Mouse (Mus musculus): ENCODE data around the gene Mcrip2. TPM values are rescaled to one million over a fixed set of nuclear protein-coding genes. Genes with fewer than 3 reads are reported as not detected.

Gene Mcrip2
- polyA plus RNA-seq, 1 experiment from 2014 or later: 8.2 TPM

DNA sequence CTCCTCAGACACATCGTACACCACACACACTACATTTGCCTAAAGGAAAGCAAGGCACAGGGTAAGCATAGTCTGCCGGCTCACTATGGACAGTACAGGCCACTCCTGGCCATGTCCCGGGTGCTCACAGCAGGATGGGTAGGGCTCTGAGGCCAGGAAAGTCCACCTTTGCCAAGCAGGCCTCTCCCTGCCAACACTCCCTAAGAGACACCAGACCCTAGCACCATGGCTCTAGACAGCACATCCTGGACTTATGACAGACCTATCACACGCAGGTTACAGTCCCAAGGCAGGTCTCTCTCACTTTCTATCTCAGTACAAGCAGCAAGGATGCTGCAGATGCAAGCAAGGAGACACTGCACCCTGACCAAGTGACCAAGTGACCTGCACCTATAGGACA is 25.4 kb downstream of the Mcrip2 start:
- 94% methylated on average over 4 of the region's 4 CpGs for WGBS
- no peak for DNase-seq (ENCODE audit: low spot score)
- Histone ChIP-seq H3K27ac (ENCODE audit: low read depth, low read length) (no peak overlapping the region), H3K4me1 (ENCODE audit: control insufficient read depth, insufficient read depth, low read length) (peaks cover 10% of the 10 kb centered on the region), H3K27me3 (ENCODE audit: control insufficient read depth, insufficient read depth, low read length) (no peaks in the 10 kb centered on the region), H3K9me3 (ENCODE audit: control insufficient read depth, low read length) (no peaks in the 10 kb centered on the region), H3K9ac (ENCODE audit: low read length) (no peak overlapping the region; the same call in 1 of the 2 replicates), H3K4me3 (ENCODE audit: low read depth, low read length) (peak overlapping the region; percentile 93), H3K36me3 (ENCODE audit: control insufficient read depth, insufficient read depth, low read length) (peaks cover 23% of the 10 kb centered on the region), H3K4me2 (ENCODE audit: low read depth) (peak overlapping the region; percentile 89)
- no peak for ATAC-seq (ENCODE audit: insufficient read depth, low FRiP score, low TSS enrichment)

GRCm38 (mm10) chr17:25842509-25842908 is 26.1 kb downstream of the Mcrip2 start:
- 85% methylated on average over 3 of the region's 3 CpGs for WGBS
- Histone ChIP-seq H3K36me3 (ENCODE audit: control insufficient read depth, insufficient read depth, low read length) (peaks cover 23% of the 10 kb centered on the region), H3K27me3 (ENCODE audit: control insufficient read depth, insufficient read depth, low read length) (no peaks in the 10 kb centered on the region), H3K4me1 (ENCODE audit: control insufficient read depth, insufficient read depth, low read length) (peaks cover 16% of the 10 kb centered on the region), H3K4me2 (ENCODE audit: low read depth) (no peak overlapping the region), H3K27ac (ENCODE audit: low read depth, low read length) (no peak overlapping the region), H3K4me3 (ENCODE audit: low read depth, low read length) (no peak overlapping the region), H3K9ac (ENCODE audit: low read length) (no peak overlapping the region), H3K9me3 (ENCODE audit: control insufficient read depth, low read length) (no peaks in the 10 kb centered on the region)
- DNase-seq (ENCODE audit: low spot score): no peak
- ATAC-seq (ENCODE audit: insufficient read depth, low FRiP score, low TSS enrichment): no peak

DNA sequence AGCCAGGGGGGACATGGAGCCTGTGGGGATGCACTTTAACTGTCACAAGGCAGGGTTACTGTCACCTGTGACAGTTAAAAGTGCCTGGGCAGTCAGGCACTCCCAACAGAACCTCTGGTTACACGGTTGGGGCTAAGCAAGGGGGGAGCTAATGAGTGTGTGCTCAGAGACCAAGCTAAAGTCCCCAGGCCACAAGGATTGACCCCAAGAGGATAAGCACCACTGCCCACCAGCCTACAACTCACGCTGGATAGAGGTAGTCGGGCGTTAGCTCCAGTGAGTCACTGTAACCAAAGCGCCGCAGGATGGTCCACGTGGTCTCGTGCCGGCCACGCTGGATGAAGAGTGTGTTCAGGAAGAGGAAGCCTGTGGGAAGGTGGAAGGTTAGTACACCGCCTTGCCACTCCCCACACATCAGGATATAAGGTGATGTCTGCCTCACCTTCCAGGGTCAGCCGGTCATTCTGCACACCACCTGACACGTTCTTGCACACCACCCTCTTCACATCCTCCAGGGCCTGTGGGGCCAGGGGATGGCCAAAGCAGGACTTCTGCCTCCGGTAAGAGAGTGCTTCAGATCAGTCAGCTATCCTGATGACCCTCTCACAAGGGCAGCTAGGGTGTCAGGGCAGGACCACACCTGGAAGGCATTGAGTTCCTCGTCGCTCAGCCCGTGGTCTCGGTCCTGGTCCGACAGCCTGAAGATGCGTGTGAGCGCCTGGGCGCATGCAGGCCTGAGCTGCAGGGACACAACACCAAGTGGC is 27.3 kb downstream of the Mcrip2 start, which contains the start of gene Gm20683:
Gene Gm20683, minus strand, starts transcription at position 647 of the 764 bp plus-strand sequence.
- WGBS: 93% methylated on average over 22 of the region's 22 CpGs
- Histone ChIP-seq H3K27me3 (ENCODE audit: control insufficient read depth, insufficient read depth, low read length) (no peaks in the 10 kb centered on the region), H3K27ac (ENCODE audit: low read depth, low read length) (no peak within 1 kb of the TSS), H3K4me1 (ENCODE audit: control insufficient read depth, insufficient read depth, low read length) (peaks cover 28% of the 10 kb centered on the region), H3K9ac (ENCODE audit: low read length) (no peak within 1 kb of the TSS), H3K36me3 (ENCODE audit: control insufficient read depth, insufficient read depth, low read length) (peaks cover 23% of the 10 kb centered on the region), H3K4me2 (ENCODE audit: low read depth) (no peak within 1 kb of the TSS), H3K9me3 (ENCODE audit: control insufficient read depth, low read length) (no peaks in the 10 kb centered on the region), H3K4me3 (ENCODE audit: low read depth, low read length) (no peak within 1 kb of the TSS)
- no peak for DNase-seq (ENCODE audit: low spot score)
- no peak for ATAC-seq (ENCODE audit: insufficient read depth, low FRiP score, low TSS enrichment)

GRCm38 (mm10) chr17:25840519-25840918 is 28.0 kb downstream of the Mcrip2 start:
- 98% methylated on average over 6 of the region's 6 CpGs for WGBS
- Histone ChIP-seq H3K27ac (ENCODE audit: low read depth, low read length) (no peak overlapping the region), H3K27me3 (ENCODE audit: control insufficient read depth, insufficient read depth, low read length) (no peaks in the 10 kb centered on the region), H3K4me2 (ENCODE audit: low read depth) (no peak overlapping the region), H3K4me1 (ENCODE audit: control insufficient read depth, insufficient read depth, low read length) (peaks cover 30% of the 10 kb centered on the region), H3K36me3 (ENCODE audit: control insufficient read depth, insufficient read depth, low read length) (peaks cover 23% of the 10 kb centered on the region), H3K9me3 (ENCODE audit: control insufficient read depth, low read length) (no peaks in the 10 kb centered on the region), H3K9ac (ENCODE audit: low read length) (no peak overlapping the region), H3K4me3 (ENCODE audit: low read depth, low read length) (no peak overlapping the region)
- ATAC-seq (ENCODE audit: insufficient read depth, low FRiP score, low TSS enrichment) (no peak), DNase-seq (ENCODE audit: low spot score) (no peak)

GRCm38 (mm10) chr17:25839455-25840235 is 28.9 kb downstream of the Mcrip2 start:
- no peak for DNase-seq (ENCODE audit: low spot score)
- Histone ChIP-seq H3K4me2 (ENCODE audit: low read depth) (no peak overlapping the region), H3K9ac (ENCODE audit: low read length) (no peak overlapping the region), H3K9me3 (ENCODE audit: control insufficient read depth, low read length) (no peaks in the 10 kb centered on the region), H3K27ac (ENCODE audit: low read depth, low read length) (no peak overlapping the region), H3K27me3 (ENCODE audit: control insufficient read depth, insufficient read depth, low read length) (no peaks in the 10 kb centered on the region), H3K36me3 (ENCODE audit: control insufficient read depth, insufficient read depth, low read length) (peaks cover 27% of the 10 kb centered on the region), H3K4me3 (ENCODE audit: low read depth, low read length) (no peak overlapping the region), H3K4me1 (ENCODE audit: control insufficient read depth, insufficient read depth, low read length) (peaks cover 36% of the 10 kb centered on the region)
- ATAC-seq (ENCODE audit: insufficient read depth, low FRiP score, low TSS enrichment): no peak
- WGBS: 87% methylated on average over 14 of the region's 14 CpGs

DNA sequence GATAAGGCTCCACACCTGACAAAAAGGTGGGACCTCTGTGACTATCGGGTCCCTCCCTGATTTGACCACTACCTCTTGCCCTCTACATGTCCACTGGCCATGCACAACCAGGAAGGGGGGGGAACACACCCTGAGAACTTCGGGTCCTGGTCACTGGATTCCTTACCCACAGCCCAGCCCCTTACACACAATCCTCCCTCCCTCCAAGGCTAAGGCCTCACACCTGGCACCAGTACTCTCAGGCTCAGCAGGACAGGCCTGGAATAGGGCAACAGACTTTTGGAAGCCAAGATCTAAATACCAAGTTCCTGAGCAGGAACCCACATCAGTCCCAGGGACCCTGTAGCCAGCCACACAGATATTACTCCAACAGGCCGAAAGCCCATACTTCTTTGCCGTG is 29.7 kb downstream of the Mcrip2 start:
- DNase-seq (ENCODE audit: low spot score) (no peak), ATAC-seq (ENCODE audit: insufficient read depth, low FRiP score, low TSS enrichment) (no peak)
- Histone ChIP-seq H3K9ac (ENCODE audit: low read length) (no peak overlapping the region), H3K27me3 (ENCODE audit: control insufficient read depth, insufficient read depth, low read length) (no peaks in the 10 kb centered on the region), H3K4me3 (ENCODE audit: low read depth, low read length) (no peak overlapping the region), H3K27ac (ENCODE audit: low read depth, low read length) (no peak overlapping the region), H3K4me2 (ENCODE audit: low read depth) (no peak overlapping the region), H3K4me1 (ENCODE audit: control insufficient read depth, insufficient read depth, low read length) (peaks cover 44% of the 10 kb centered on the region), H3K9me3 (ENCODE audit: control insufficient read depth, low read length) (no peaks in the 10 kb centered on the region), H3K36me3 (ENCODE audit: control insufficient read depth, insufficient read depth, low read length) (peaks cover 27% of the 10 kb centered on the region)
- 86% methylated on average over 4 of the region's 4 CpGs for WGBS

DNA sequence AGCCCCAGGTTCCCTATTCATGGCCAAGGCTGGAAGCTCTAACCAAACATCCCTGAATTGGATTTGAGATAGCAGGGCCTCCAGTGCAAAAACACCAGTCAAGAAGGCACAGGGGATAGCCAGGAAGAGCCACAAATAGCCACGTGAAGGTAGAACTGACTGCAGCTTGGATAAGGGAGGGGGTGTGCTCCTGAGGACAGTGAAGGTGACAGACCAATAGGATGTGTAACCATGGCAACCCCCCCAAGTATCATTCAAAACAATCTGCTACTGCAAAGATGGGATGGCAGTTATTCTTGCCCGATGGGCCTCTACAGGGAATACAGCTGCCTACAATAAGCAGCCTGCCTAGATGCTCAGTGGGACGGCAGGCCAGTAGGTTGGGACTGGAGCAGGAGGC is 31.0 kb downstream of the Mcrip2 start:
- peak overlapping the region; percentile 67 for H3K27ac ChIP-seq (ENCODE audit: low read depth, low read length)
- peaks cover 41% of the 10 kb centered on the region for H3K4me1 ChIP-seq (ENCODE audit: control insufficient read depth, insufficient read depth, low read length)
- 49% methylated on average over 3 of the region's 3 CpGs for WGBS
- DNase-seq (ENCODE audit: low spot score): peak; percentile 31
- peak overlapping the region; percentile 68; the same call in 1 of the 2 replicates for H3K9ac ChIP-seq (ENCODE audit: low read length)
- ATAC-seq (ENCODE audit: insufficient read depth, low FRiP score, low TSS enrichment): no peak
- no peaks in the 10 kb centered on the region for H3K9me3 ChIP-seq (ENCODE audit: control insufficient read depth, low read length)
- H3K36me3 ChIP-seq (ENCODE audit: control insufficient read depth, insufficient read depth, low read length): peaks cover 27% of the 10 kb centered on the region
- H3K4me3 ChIP-seq (ENCODE audit: low read depth, low read length): no peak overlapping the region
- H3K4me2 ChIP-seq (ENCODE audit: low read depth): peak overlapping the region; percentile 68; the same call in 1 of the 2 replicates
- H3K27me3 ChIP-seq (ENCODE audit: control insufficient read depth, insufficient read depth, low read length): no peaks in the 10 kb centered on the region

DNA sequence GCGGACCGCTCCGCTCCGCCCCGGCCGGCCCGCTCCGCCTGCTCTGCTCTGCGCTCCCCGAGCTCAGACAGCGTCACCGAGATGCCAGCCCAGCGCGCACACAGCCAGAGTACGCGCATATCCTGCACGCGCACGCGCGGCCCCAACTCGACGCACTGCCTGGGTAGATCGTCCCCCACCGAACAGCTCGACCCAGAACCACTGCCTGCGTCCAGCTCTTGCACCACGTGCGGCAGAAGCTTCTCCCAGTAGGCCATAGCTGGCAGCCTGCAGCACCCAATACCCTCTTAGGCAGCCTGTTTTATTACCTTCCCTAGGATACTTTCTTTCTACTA is 31.5 kb downstream of the Mcrip2 start, which contains the start of gene Rhbdl1:
Gene Rhbdl1, minus strand, starts transcription at position 220 of the 335 bp plus-strand sequence.
- no peaks in the 10 kb centered on the region for H3K9me3 ChIP-seq (ENCODE audit: control insufficient read depth, low read length)
- DNase-seq (ENCODE audit: low spot score) (peak; percentile 76), ATAC-seq (ENCODE audit: insufficient read depth, low FRiP score, low TSS enrichment) (no peak)
- peak within 1 kb of the TSS; percentile 67 for H3K27ac ChIP-seq (ENCODE audit: low read depth, low read length)
- peak within 1 kb of the TSS; percentile 29 for H3K4me3 ChIP-seq (ENCODE audit: low read depth, low read length)
- peak within 1 kb of the TSS; percentile 68 for H3K9ac ChIP-seq (ENCODE audit: low read length)
- 2% methylated on average over 29 of the region's 29 CpGs for WGBS
- peaks cover 27% of the 10 kb centered on the region for H3K36me3 ChIP-seq (ENCODE audit: control insufficient read depth, insufficient read depth, low read length)
- H3K4me1 ChIP-seq (ENCODE audit: control insufficient read depth, insufficient read depth, low read length): peaks cover 44% of the 10 kb centered on the region
- H3K27me3 ChIP-seq (ENCODE audit: control insufficient read depth, insufficient read depth, low read length): no peaks in the 10 kb centered on the region
- H3K4me2 ChIP-seq (ENCODE audit: low read depth): peak within 1 kb of the TSS; percentile 68
